Mouse (Mus musculus) small intestine, adult 10 weeks (tissue): Measurements from ENCODE around the gene Rps29. TPM values are rescaled to one million over a fixed set of nuclear protein-coding genes. Genes with fewer than 3 reads are reported as not detected.

Source experiments
- polyA plus RNA-seq: library from polyadenylated mRNA; stranded (reverse); fragments of 350-450 nt; fragmentation: Illumina TruSeq; extraction: RNeasy Lipid Tissue Mini Kit (QIAGEN cat#74804); gene quantifications from one replicate; pipeline ENCODE4 v1.2.3, GENCODE M21; 2014; ENCODE audit warnings: low replicate concordance

Gene Rps29
- polyA plus RNA-seq, result 40.1 TPM

DNA sequence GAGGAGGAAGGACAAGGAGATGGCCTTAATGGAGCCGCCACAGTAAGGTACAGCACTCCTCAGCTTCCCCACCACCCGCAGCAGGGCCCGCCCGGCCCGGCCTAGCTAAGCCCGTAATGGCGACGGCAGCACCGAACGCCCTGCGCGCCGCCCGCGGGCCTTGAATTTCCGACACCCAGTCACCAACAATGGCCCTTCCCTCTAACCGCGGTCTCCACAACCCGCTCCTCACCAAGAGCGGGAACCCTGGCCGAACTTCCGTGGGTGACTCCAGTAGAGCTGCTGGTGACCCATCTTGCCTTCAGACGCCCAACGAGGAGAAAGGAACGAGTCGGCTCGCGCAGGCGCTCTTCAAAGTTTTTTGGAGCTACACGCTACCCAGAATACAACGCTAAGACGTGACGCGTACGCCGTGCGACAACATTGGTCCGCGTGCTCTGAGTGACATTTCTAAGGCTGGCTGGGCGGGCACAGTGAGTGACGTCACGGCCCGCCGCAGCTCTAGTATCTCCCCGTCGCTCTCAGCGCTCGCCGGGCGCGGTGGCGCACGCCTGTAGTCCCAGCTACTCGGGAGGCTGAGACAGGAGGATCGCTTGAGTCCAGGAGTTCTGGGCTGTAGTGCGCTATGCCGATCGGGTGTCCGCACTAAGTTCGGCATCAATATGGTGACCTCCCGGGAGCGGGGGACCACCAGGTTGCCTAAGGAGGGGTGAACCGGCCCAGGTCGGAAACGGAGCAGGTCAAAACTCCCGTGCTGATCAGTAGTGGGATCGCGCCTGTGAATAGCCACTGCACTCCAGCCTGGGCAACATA lies at the start of gene Rps29:
Rps29 (minus strand) TSS at position 422 of the 813 bp plus-strand sequence.

GRCm38 (mm10) chr12:69204052-69204833 lies 45.3 kb upstream of the Rps29 start, which contains the start of gene Gm49384:
TSS of gene Gm49384 (minus strand) at chr12:69204267.

DNA sequence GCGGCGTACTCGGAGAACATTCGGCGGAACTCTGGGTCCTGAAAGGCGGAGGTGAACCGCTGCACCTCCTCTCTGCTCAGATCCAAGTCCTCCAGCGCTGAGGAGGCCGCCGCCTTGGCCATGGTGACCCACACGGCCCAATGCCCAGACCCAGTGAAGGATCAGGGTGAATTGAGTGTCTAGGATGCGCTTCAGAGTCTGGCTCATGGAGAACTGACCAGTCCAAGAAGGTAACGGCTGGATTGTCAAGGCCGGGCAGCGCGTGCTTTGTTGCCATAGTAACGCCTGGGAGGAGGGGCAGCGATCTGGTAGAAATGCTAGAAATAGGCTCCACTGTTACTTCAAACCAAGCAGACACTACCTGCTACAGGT lies 39.2 kb upstream of the Rps29 start, which contains the start of gene Dnaaf2:
Dnaaf2 (minus strand) TSS at position 266 of the 372 bp plus-strand sequence.

GRCm38 (mm10) chr12:69196444-69197377 lies 37.7 kb upstream of the Rps29 start, which contains the start of gene Gm49383:
TSS of gene Gm49383 (minus strand) at chr12:69197104.

GRCm38 (mm10) chr12:69183583-69184308 lies 24.8 kb upstream of the Rps29 start, which contains the start of the genes Rpl36al and Mgat2:
TSS of gene Rpl36al (minus strand) at chr12:69184083.
TSS of gene Mgat2 (plus strand) at chr12:69184157.

DNA sequence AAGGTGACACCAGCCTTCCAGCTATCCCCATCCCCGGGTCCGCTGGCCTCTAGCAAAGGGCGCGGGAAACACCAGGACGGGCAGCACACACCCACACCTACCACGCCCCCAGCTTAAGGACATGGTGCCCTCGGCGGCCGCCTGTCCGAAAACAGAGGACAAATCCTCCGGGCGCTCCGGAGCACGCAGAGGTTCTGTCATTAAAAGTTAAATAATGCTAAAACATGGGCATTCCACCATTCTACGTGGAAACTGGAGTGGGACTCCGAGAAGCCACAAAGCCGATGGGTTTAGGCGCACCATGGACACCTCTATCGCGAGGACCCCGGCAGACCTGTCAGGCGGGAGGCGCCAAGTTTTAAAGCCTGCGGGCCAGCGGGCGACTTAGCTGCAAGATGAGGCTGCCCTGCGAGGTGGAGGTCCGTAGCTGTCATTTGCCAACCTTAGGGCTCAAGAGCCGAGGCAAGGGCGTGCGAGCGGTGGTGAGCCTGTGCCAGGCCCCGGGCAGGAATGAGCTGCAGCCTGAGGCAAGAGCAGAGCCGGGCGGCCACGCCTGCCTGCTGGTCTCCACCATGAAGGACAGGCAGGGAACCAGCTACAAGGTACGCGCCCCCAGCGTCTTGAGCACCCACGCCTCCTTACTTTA lies 9.6 kb upstream of the Rps29 start, which contains the start of gene Lrr1:
Lrr1 (plus strand) TSS at position 354 of the 646 bp plus-strand sequence.

Other genes with a start within 250 kb of the Rps29 start
- 5.9 TPM for gene Lrr1, start 9.6 kb upstream of the Rps29 start, polyA plus RNA-seq
- 92.1 TPM for gene Rpl36al, start 24.9 kb upstream of the Rps29 start, polyA plus RNA-seq
- gene Mgat2, start 25.0 kb upstream of the Rps29 start, polyA plus RNA-seq, result 172 TPM
- gene Gm49383, start 37.9 kb upstream of the Rps29 start, polyA plus RNA-seq, result 2.0 TPM
- 1.4 TPM for gene Dnaaf2, start 39.2 kb upstream of the Rps29 start, polyA plus RNA-seq
- gene Gm49384, start 45.1 kb upstream of the Rps29 start, polyA plus RNA-seq, result 13.1 TPM
- gene Pole2, start 69.0 kb upstream of the Rps29 start, polyA plus RNA-seq, result 7.4 TPM
- gene Klhdc1, start 82.0 kb upstream of the Rps29 start, polyA plus RNA-seq, result 3.2 TPM
- gene Klhdc2, start 137.5 kb upstream of the Rps29 start, polyA plus RNA-seq, result 50.6 TPM
- 110 TPM for gene Nemf, start 198.0 kb upstream of the Rps29 start, polyA plus RNA-seq
- gene Arf6, start 213.0 kb upstream of the Rps29 start, polyA plus RNA-seq, result 137 TPM
- gene Gm9887, start 213.3 kb upstream of the Rps29 start, polyA plus RNA-seq, result not detected